Mouse (Mus musculus) midbrain, postnatal 0 days (tissue): Measurements from ENCODE around the gene Irs2. TPM values are rescaled to one million over a fixed set of nuclear protein-coding genes. Genes with fewer than 3 reads are reported as not detected.
A peak's percentile ranks its signal among the peaks of the same experiment; 100 is the strongest.

Experiments used
- ATAC-seq: fragments of 200-750 bp; cut with Nextera tagmentation; 2 replicates; pipeline ENCODE4 v1.8.0; 2017; ENCODE audit warnings: moderate number of reproducible peaks, mild to moderate bottlenecking, moderate TSS enrichment, moderate library complexity; ENCODE audit not compliant: low FRiP score
- DNase-seq: peaks from one replicate; pipeline ENCODE4 v3.0.0-alpha.2; 2015; ENCODE audit warnings: low spot score
- H3K27ac ChIP-seq: fragments of 300-500 bp; sonication (generic); 2 replicates; pipeline ENCODE4 v1.5.1; 2014; ENCODE audit warnings: low read depth, mild to moderate bottlenecking, low read length, mixed read lengths
- H3K27me3 ChIP-seq: fragments of 300-500 bp; sonication (generic); 2 replicates; pipeline ENCODE4 v1.6.1; 2014; ENCODE audit warnings: low read length, control low read depth, mixed read lengths; ENCODE audit not compliant: insufficient read depth
- H3K36me3 ChIP-seq: fragments of 300-500 bp; sonication (generic); 2 replicates; pipeline ENCODE4 v1.6.1; 2014; ENCODE audit warnings: low read length, control low read depth, mixed read lengths; ENCODE audit not compliant: insufficient read depth
- H3K4me1 ChIP-seq: fragments of 300-500 bp; sonication (generic); 2 replicates; pipeline ENCODE4 v1.6.1; 2014; ENCODE audit warnings: mild to moderate bottlenecking, control low read depth, antibody characterized with exemption, low read length, mixed read lengths; ENCODE audit not compliant: insufficient read depth
- H3K4me2 ChIP-seq: fragments of 300-500 bp; sonication (generic); 2 replicates; pipeline ENCODE4 v1.6.1; 2014; ENCODE audit warnings: low read depth, mild to moderate bottlenecking, low read length, mixed read lengths; ENCODE audit not compliant: poor library complexity, severe bottlenecking
- H3K4me3 ChIP-seq: fragments of 300-500 bp; sonication (generic); 2 replicates; pipeline ENCODE4 v1.5.1; 2014; ENCODE audit warnings: low read depth, mild to moderate bottlenecking, low read length, moderate library complexity
- H3K9ac ChIP-seq: fragments of 300-500 bp; sonication (generic); replicated peaks from 2 replicates; pipeline ENCODE4 v1.6.1; 2014; ENCODE audit warnings: mild to moderate bottlenecking, low read length, moderate library complexity, mixed read lengths; ENCODE audit not compliant: poor library complexity, severe bottlenecking
- H3K9me3 ChIP-seq: fragments of 300-500 bp; sonication (generic); 2 replicates; pipeline ENCODE4 v1.6.1; 2016; ENCODE audit warnings: low read length, control low read depth
- CTCF ChIP-seq: IDR thresholded peaks from 2 replicates; pipeline ENCODE4 v1.5.1; 2016; ENCODE audit warnings: antibody characterized with exemption, mild to moderate bottlenecking
- WGBS: fragments of 180-500 bp; shearing (Covaris S2); extraction: QIAGEN DNeasy Blood & Tissue Kit; methylation state at CpG from one replicate; pipeline ENCODE4 v1.1.7; 2014; 5-methylcytosine and 5-hydroxymethylcytosine counted together
- polyA plus RNA-seq: library from polyadenylated mRNA; unstranded; fragments of >200 nt; fragmentation: Nextera tagmentation; extraction: Ambion mirVana; gene quantifications from 2 replicates; pipeline ENCODE4 v1.2.1, GENCODE M21; 2015
- total RNA-seq: library from RNA; depleted of rRNA; stranded (reverse); fragments of >200 nt; gene quantifications from 2 replicates; pipeline ENCODE4 v1.2.3, GENCODE M21; 2014

Irs2 gene
- total and polyA plus RNA-seq, 2 experiments from 2014 or later, result 5.6 to 40.4 TPM

GRCm38 (mm10) chr8:11003917-11004470, 4.3 kb downstream of the Irs2 start:
- no peak for DNase-seq
- 34% methylated on average over 7 of the region's 7 CpGs for WGBS
- no peak overlapping the region for H3K27ac ChIP-seq

GRCm38 (mm10) chr8:11003253-11003652, 5.0 kb downstream of the Irs2 start:
- no peak for TF ChIP-seq CTCF
- Histone ChIP-seq H3K4me1 (peaks cover 55% of the 10 kb centered on the region), H3K4me3 (peak overlapping the region; percentile 67), H3K4me2 (peak overlapping the region; percentile 96), H3K9ac (peak overlapping the region; percentile 54), H3K9me3 (no peaks in the 10 kb centered on the region), H3K36me3 (no peaks in the 10 kb centered on the region), H3K27me3 (no peaks in the 10 kb centered on the region), H3K27ac (no peak overlapping the region)
- no peak for DNase-seq
- no peak for ATAC-seq
- 24% methylated on average over 6 of the region's 6 CpGs for WGBS

More at GRCm38 (mm10) chr8:11003917-11004470, 4.3 kb downstream of the Irs2 start:
- Histone ChIP-seq H3K4me2 (peak overlapping the region; percentile 96), H3K4me1 (peaks cover 55% of the 10 kb centered on the region), H3K4me3 (peak overlapping the region; percentile 67), H3K27me3 (no peaks in the 10 kb centered on the region), H3K36me3 (no peaks in the 10 kb centered on the region), H3K9ac (peak overlapping the region; percentile 54), H3K9me3 (no peaks in the 10 kb centered on the region)
- ATAC-seq, result no peak
- no peak for TF ChIP-seq CTCF

GRCm38 (mm10) chr8:11002816-11003215, 5.4 kb downstream of the Irs2 start:
- no peak for TF ChIP-seq CTCF

GRCm38 (mm10) chr8:11001062-11001549, 7.2 kb downstream of the Irs2 start:
- 3% methylated on average over 6 of the region's 6 CpGs for WGBS

More at GRCm38 (mm10) chr8:11002816-11003215, 5.4 kb downstream of the Irs2 start:
- peak overlapping the region; percentile 96 for H3K4me2 ChIP-seq
- no peaks in the 10 kb centered on the region for H3K9me3 ChIP-seq
- peak overlapping the region; percentile 67 for H3K4me3 ChIP-seq
- peaks cover 55% of the 10 kb centered on the region for H3K4me1 ChIP-seq
- no peaks in the 10 kb centered on the region for H3K27me3 ChIP-seq
- H3K9ac ChIP-seq, result peak overlapping the region; percentile 54; the same call in 1 of the 2 replicates
- ATAC-seq (no peak), DNase-seq (no peak)
- H3K27ac ChIP-seq, result no peak overlapping the region
- no peaks in the 10 kb centered on the region for H3K36me3 ChIP-seq
- 16% methylated on average over 6 of the region's 6 CpGs for WGBS

GRCm38 (mm10) chr8:10999538-10999937, 8.7 kb downstream of the Irs2 start:
- H3K4me3 ChIP-seq, result peak overlapping the region; percentile 0; the same call in 1 of the 2 replicates

More at GRCm38 (mm10) chr8:11001062-11001549, 7.2 kb downstream of the Irs2 start:
- no peaks in the 10 kb centered on the region for H3K27me3 ChIP-seq
- DNase-seq, result no peak
- no peak for TF ChIP-seq CTCF
- no peaks in the 10 kb centered on the region for H3K9me3 ChIP-seq
- no peaks in the 10 kb centered on the region for H3K36me3 ChIP-seq
- no peak for ATAC-seq
- H3K4me2 ChIP-seq, result peak overlapping the region; percentile 96
- peaks cover 47% of the 10 kb centered on the region for H3K4me1 ChIP-seq
- peak overlapping the region; percentile 67; the same call in 1 of the 2 replicates for H3K4me3 ChIP-seq
- H3K9ac ChIP-seq, result no peak overlapping the region; the same call in 1 of the 2 replicates
- H3K27ac ChIP-seq, result no peak overlapping the region

GRCm38 (mm10) chr8:10996247-10996646, 12.0 kb downstream of the Irs2 start:
- Histone ChIP-seq H3K4me3 (no peak overlapping the region), H3K36me3 (no peaks in the 10 kb centered on the region), H3K27ac (no peak overlapping the region), H3K9ac (no peak overlapping the region), H3K9me3 (no peaks in the 10 kb centered on the region), H3K27me3 (no peaks in the 10 kb centered on the region), H3K4me1 (peaks cover 14% of the 10 kb centered on the region), H3K4me2 (no peak overlapping the region)
- ATAC-seq (no peak), DNase-seq (no peak)
- WGBS, result 90% methylated on average over 2 of the region's 2 CpGs
- TF ChIP-seq CTCF, result no peak

More at GRCm38 (mm10) chr8:10999538-10999937, 8.7 kb downstream of the Irs2 start:
- no peaks in the 10 kb centered on the region for H3K36me3 ChIP-seq
- no peak for TF ChIP-seq CTCF
- no peaks in the 10 kb centered on the region for H3K9me3 ChIP-seq
- H3K27me3 ChIP-seq, result no peaks in the 10 kb centered on the region
- DNase-seq (no peak), ATAC-seq (no peak)
- H3K4me2 ChIP-seq, result peak overlapping the region; percentile 96
- peaks cover 34% of the 10 kb centered on the region for H3K4me1 ChIP-seq
- H3K9ac ChIP-seq, result no peak overlapping the region
- 53% methylated on average over 4 of the region's 4 CpGs for WGBS
- no peak overlapping the region for H3K27ac ChIP-seq
